Mouse (Mus musculus): ENCODE data around the gene Scamp2. TPM values are rescaled to one million over a fixed set of nuclear protein-coding genes. Genes with fewer than 3 reads are reported as not detected.

Gene Scamp2
- polyA plus RNA-seq, 1 experiment from 2014 or later: 52.8 TPM

DNA sequence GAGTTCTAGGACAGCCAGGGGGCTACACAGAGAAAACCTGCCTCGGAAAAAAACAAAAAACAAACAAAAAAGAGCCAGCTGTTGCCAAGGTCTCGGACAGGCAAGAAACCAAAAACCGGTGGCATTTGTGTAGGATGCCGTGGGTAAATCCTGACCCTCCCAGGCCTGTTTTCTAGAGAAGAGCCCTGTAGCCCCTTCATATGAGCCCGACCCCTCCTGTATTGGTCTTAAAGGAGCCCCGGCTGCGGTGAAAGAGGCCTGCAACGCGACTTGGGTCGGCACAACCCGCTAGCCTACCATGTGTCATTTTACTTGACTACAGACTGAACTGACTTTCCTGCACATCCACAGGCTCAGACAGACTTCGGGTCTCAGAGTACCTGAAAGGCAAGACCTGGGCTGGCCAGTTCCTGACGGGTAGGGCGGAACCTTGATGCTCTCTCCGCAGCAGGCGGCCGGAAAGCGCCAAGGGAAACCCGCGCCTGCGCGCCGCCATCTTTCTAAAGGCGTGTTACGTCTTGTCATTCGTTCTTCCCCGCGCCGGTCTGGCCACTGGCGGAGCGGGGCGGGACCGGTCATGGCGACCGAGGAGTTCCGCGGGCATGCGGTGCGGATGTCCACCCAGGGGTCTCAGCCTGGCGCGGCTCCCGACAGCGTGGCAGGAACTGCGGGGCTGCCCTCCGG is 23.6 kb upstream of the Scamp2 start, which contains the start of gene Fam219b:
TSS of gene Fam219b (plus strand) at position 485 of the 684 bp plus-strand sequence.
- Histone ChIP-seq H3K27me3 (ENCODE audit: poor library complexity, severe bottlenecking) (no peaks in the 10 kb centered on the region), H3K4me3 (peak within 1 kb of the TSS; percentile 85), H3K36me3 (replicated peaks) (peaks cover 64% of the 10 kb centered on the region), H3K27ac (peak within 1 kb of the TSS; percentile 95), H3K4me1 (peaks cover 27% of the 10 kb centered on the region), H3K9me3 (no peaks in the 10 kb centered on the region)
- 3% methylated on average over 45 of the region's 45 CpGs for WGBS
- DNase-seq (ENCODE audit: extremely low spot score, low spot score): peak; percentile 86

DNA sequence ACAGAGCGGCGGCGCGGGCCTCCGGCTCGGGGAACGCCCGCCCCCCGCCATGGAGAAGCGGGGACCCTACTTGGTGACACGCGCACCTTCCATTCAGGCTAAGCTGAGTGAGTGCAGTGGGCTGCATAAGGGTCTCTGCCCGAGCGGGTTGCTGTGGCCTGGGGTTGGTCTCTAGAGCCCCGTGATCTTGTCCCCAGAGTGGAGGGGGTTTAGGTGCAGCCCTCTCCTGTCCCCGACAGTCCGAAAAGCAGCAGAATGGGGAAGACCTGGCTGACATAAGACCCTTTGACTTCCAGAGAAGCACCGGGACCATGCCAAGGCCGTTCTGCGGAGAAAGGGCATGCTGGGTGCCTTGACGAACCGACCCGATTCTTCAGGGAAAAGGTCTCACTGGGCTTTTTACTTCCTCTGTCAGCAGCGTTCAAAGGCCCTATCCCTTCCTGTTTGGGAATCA is 23.0 kb upstream of the Scamp2 start:
- Histone ChIP-seq H3K4me1 (peaks cover 27% of the 10 kb centered on the region), H3K27ac (peak overlapping the region; percentile 95), H3K36me3 (replicated peaks) (peaks cover 64% of the 10 kb centered on the region), H3K4me3 (peak overlapping the region; percentile 85), H3K9me3 (no peaks in the 10 kb centered on the region), H3K27me3 (ENCODE audit: poor library complexity, severe bottlenecking) (no peaks in the 10 kb centered on the region)
- no peak for DNase-seq (ENCODE audit: extremely low spot score, low spot score)
- under 1% methylated on average over 24 of the region's 24 CpGs for WGBS

DNA sequence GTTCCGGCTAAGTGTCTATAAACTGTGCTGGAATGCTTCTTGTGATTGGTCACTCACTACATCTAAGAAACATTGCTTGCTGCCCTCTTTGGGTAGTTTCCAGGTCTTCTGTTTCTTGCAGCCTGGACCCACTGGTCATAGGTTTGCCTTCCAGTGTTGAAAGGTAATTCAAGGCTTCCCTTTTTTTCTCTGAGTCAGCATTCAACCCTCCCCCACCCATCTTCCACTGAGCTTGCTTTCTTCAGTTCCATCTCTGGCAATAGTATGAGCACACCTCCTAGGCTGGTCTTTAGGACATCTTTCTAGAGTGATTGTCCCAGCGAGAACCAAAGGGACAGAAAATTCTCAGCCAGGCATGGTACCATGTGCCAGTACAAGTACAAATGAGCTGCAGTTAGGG is 21.2 kb upstream of the Scamp2 start:
- Histone ChIP-seq H3K36me3 (replicated peaks) (peaks cover 64% of the 10 kb centered on the region), H3K27ac (no peak overlapping the region), H3K4me1 (peaks cover 27% of the 10 kb centered on the region), H3K27me3 (ENCODE audit: poor library complexity, severe bottlenecking) (no peaks in the 10 kb centered on the region), H3K9me3 (no peaks in the 10 kb centered on the region), H3K4me3 (no peak overlapping the region)
- 93% methylated on average over 2 of the region's 2 CpGs for WGBS
- DNase-seq (ENCODE audit: extremely low spot score, low spot score): no peak

DNA sequence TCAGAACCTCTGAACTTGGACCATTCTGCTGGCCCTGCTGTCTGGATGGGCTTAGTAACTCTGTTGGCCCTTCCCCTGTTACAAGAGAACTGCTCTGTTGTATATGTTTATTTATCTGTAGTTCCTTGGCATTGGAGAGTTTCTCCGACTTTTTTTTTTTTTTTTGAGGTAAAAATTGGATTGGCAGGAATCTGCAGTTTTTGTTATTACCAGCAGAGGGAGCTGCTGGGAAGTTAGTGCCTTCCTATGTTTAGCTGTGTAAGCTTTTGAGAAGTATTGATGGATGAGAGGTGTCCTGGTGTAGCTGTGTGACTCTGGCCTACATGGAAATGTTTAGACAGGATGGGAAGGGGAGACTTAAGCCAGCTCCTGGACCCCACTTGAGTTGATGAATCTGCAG is 19.4 kb upstream of the Scamp2 start:
- no peaks in the 10 kb centered on the region for H3K9me3 ChIP-seq
- peaks cover 77% of the 10 kb centered on the region for H3K36me3 ChIP-seq (replicated peaks)
- no peak overlapping the region for H3K27ac ChIP-seq
- no peaks in the 10 kb centered on the region for H3K27me3 ChIP-seq (ENCODE audit: poor library complexity, severe bottlenecking)
- 31% methylated on average over 1 of the region's 1 CpGs for WGBS
- no peak overlapping the region for H3K4me3 ChIP-seq
- H3K4me1 ChIP-seq: peaks cover 27% of the 10 kb centered on the region
- DNase-seq (ENCODE audit: extremely low spot score, low spot score): no peak

DNA sequence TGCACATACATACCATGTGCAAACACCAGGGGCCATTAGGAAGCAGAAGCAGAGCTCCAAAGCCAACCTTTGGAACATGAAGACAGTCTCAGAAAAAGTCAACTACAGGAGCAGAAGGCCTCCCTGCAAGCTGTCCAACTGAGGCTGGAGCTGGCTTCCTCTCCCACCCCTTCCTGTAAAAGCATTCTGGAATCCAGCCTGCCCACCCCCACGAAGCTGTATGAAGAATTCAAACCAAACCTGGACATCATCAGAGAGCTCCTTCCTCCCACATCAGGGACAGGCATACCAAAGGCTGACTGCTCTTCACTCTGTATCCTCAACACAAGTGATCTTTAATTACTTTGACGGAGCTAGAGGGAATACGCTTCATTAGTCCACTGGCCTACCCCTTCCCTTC is 16.8 kb upstream of the Scamp2 start:
- Histone ChIP-seq H3K4me1 (peaks cover 4% of the 10 kb centered on the region), H3K27ac (no peak overlapping the region), H3K4me3 (no peak overlapping the region), H3K27me3 (ENCODE audit: poor library complexity, severe bottlenecking) (no peaks in the 10 kb centered on the region), H3K36me3 (replicated peaks) (peaks cover 98% of the 10 kb centered on the region), H3K9me3 (no peaks in the 10 kb centered on the region)
- 92% methylated on average over 3 of the region's 3 CpGs for WGBS
- no peak for DNase-seq (ENCODE audit: extremely low spot score, low spot score)

DNA sequence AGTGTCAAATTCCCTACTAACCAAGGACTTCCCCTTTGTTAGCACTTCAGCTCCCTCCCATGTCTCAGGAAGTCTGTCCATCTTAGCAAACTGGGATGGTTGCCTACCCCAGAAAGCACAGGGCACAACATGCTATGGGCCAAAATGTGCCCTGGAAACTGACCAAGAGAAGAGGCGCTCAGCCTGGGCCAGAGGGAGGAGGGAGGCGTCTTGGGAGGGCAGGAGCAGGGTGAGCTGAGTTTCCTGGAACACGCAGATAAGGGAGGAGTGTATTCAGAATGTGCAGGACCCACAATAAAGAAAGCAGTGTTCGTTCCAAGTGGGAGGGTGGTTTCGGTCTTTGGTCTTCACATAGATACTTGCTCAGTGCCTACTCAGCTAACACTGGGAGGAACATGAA is 13.5 kb upstream of the Scamp2 start:
- Histone ChIP-seq H3K9me3 (no peaks in the 10 kb centered on the region), H3K36me3 (replicated peaks) (peaks cover 85% of the 10 kb centered on the region), H3K4me1 (peaks cover 8% of the 10 kb centered on the region), H3K27me3 (ENCODE audit: poor library complexity, severe bottlenecking) (no peaks in the 10 kb centered on the region), H3K4me3 (no peak overlapping the region), H3K27ac (no peak overlapping the region)
- no peak for DNase-seq (ENCODE audit: extremely low spot score, low spot score)
- 90% methylated on average over 5 of the region's 5 CpGs for WGBS

DNA sequence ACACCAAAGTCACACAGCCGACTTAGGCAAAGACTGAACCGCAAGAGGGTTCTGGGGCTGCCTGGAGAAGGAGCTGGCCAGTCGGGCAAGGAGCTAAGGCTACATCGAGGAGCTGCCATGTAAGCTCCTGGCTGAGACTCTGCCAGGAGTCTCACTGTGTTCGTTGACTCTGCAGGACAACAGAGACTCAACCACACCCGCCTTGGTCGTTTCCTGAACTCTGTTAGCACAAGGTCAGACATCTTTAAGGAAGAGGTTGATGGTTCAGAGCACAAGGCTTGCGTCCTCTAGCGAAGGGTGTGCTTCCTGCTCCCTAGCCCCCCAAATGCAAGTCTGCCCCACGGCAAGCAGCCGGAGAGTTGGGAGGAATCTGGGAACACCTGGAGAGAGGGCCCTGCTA is 12.9 kb upstream of the Scamp2 start:
- Histone ChIP-seq H3K27me3 (ENCODE audit: poor library complexity, severe bottlenecking) (no peaks in the 10 kb centered on the region), H3K9me3 (no peaks in the 10 kb centered on the region), H3K36me3 (replicated peaks) (peaks cover 79% of the 10 kb centered on the region), H3K27ac (no peak overlapping the region), H3K4me1 (peaks cover 11% of the 10 kb centered on the region), H3K4me3 (no peak overlapping the region)
- WGBS: 93% methylated on average over 11 of the region's 11 CpGs
- no peak for DNase-seq (ENCODE audit: extremely low spot score, low spot score)

DNA sequence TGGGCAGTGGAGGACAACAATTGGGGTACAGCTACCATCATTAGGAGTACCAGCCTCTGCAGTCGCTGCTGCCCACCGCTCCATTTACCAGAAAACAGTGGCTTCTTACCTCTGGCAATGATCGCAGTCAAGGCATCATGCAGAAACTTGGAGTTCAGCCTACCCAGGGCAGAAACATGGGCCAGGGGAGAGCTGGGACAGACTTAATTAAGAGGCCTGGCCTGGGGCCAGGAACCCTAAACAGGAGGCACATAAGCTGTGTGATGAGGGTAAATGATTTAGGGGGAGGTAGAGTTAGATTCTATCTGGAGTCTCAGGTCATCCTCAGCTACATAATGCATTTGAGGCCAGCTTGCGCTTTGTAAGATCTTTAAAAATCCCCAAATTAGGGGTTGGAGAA is 11.6 kb upstream of the Scamp2 start:
- Histone ChIP-seq H3K4me3 (no peak overlapping the region), H3K27ac (no peak overlapping the region), H3K4me1 (peaks cover 20% of the 10 kb centered on the region), H3K36me3 (replicated peaks) (peaks cover 66% of the 10 kb centered on the region), H3K27me3 (ENCODE audit: poor library complexity, severe bottlenecking) (no peaks in the 10 kb centered on the region), H3K9me3 (no peaks in the 10 kb centered on the region)
- no peak for DNase-seq (ENCODE audit: extremely low spot score, low spot score)
- WGBS: 96% methylated on average over 4 of the region's 4 CpGs

DNA sequence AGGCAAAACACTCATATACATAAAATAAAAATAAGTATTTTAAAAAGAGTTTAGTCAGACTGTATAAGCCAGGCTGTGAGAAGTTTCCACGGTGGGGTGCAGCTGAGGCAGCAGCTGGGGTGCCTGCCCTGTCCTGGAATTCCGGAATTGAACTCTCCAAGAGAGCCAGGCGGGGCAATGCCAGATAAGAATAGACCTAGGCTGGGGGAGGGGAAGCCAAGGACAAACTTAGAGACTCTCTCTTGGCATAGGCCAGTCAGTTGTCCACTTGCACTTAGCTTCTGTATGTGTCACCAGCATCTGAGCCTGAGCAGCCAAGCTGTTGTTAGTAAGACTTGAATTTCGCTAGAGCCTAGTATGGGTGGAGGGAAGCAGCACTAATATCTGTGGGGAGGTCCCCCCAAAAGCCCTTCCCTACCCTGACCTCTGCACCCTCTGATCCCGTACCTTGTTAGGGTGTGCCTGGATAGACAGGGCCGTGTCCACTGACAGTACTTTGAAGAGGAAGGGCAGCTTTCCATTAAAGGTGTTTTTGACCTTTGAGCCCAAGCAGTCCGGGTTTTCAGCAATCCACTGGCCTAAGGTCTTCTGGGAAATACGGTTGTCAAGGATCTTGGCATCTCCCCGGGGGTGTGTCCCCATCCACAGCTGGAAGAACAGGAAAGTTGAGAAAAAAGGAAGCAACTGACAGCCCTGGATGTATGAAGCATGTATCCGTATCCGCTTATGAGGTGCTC is 10.4 kb upstream of the Scamp2 start:
- 89% methylated on average over 11 of the region's 11 CpGs for WGBS
- Histone ChIP-seq H3K9me3 (no peaks in the 10 kb centered on the region), H3K36me3 (replicated peaks) (peaks cover 55% of the 10 kb centered on the region), H3K27ac (no peak overlapping the region), H3K4me1 (peaks cover 31% of the 10 kb centered on the region), H3K4me3 (no peak overlapping the region), H3K27me3 (ENCODE audit: poor library complexity, severe bottlenecking) (no peaks in the 10 kb centered on the region)
- no peak for DNase-seq (ENCODE audit: extremely low spot score, low spot score)

DNA sequence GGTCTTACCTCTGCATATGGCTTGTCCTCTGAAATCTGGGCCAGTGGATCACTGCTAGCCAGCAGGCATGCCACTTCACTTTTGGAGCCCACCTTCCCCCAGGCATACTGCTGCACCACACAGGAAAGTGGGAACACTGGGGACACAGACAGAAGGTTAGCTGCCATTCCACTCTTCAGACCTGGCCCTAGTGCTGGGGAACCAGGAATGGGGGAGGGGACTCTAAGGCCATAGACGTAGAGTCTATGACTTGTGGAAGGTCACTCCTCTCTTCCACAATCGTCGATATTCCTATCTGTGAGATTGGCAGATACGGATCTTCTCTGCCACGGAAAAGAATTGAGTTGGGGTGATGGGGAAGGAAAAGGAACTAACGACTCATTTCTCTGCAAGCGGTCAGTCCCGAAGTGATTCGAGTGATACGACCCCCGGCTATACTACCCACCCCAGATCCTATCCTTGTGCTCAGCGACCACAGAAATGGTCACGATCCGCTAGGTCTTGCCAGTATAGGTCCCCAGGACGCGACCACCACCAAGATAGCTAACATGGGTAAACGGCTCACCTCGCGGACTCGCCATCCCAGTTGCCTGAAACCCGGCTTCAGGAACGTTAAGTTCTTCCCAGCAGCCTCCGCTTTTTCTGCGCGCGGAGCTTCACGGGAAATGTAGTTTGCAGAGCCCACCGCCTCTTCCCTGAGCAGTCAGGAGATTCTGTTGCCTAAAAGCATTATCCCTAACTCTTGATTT is 8.4 kb upstream of the Scamp2 start, which contains the start of gene Mpi:
TSS of gene Mpi (minus strand) at position 625 of the 749 bp plus-strand sequence.
- no peaks in the 10 kb centered on the region for H3K27me3 ChIP-seq (ENCODE audit: poor library complexity, severe bottlenecking)
- H3K9me3 ChIP-seq: no peaks in the 10 kb centered on the region
- 1% methylated on average over 28 of the region's 28 CpGs for WGBS
- peaks cover 36% of the 10 kb centered on the region for H3K36me3 ChIP-seq (replicated peaks)
- H3K27ac ChIP-seq: peak within 1 kb of the TSS; percentile 85
- peak; percentile 72 for DNase-seq (ENCODE audit: extremely low spot score, low spot score)
- peak within 1 kb of the TSS; percentile 81 for H3K4me3 ChIP-seq
- peaks cover 31% of the 10 kb centered on the region for H3K4me1 ChIP-seq

DNA sequence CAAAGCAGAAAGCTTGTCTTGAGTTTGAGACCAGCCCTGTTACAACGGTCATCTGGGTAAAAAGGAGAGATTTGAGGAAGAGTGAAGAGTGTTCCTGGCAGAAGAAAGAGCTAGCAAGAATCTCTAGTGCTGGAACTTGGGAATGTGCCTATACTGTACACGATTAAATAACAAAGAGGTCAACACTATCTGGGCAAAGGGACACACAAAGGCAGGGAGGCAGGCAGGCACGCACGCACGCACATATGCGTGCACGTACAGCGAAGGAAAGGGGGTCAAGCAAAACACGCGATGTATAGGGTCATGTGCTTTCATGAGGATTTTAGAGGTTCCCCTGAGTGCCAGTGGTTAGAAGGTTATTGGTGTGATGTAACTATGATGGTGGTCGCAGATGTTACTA is 7.6 kb upstream of the Scamp2 start:
- 68% methylated on average over 11 of the region's 11 CpGs for WGBS
- H3K27ac ChIP-seq: no peak overlapping the region

DNA sequence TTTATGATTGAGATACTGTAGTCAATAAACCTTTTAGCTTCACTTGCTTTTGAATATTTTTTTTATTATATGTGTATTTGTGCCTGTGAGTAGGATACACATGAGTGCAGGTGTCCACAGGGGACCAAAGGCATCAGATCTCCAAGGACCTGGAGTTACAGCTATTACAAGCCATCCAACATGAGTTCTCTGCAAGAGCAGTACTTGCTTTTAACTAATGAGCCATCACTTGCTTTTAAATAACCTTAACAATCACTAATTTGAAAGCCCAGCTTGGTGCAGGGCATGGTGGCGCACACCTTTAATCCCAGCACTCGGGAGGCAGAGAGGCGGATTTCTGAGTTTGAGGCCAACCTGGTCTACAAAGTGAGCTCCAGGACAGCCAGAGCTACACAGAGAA is 6.0 kb upstream of the Scamp2 start:
- WGBS: 48% methylated on average over 3 of the region's 3 CpGs
- Histone ChIP-seq H3K4me1 (peaks cover 31% of the 10 kb centered on the region), H3K27me3 (ENCODE audit: poor library complexity, severe bottlenecking) (no peaks in the 10 kb centered on the region), H3K36me3 (replicated peaks) (peaks cover 11% of the 10 kb centered on the region), H3K9me3 (no peaks in the 10 kb centered on the region), H3K4me3 (no peak overlapping the region), H3K27ac (no peak overlapping the region)
- DNase-seq (ENCODE audit: extremely low spot score, low spot score): no peak

More for the DNA sequence above, 7.6 kb upstream of the Scamp2 start:
- Histone ChIP-seq H3K4me3 (peak overlapping the region; percentile 81; the same call in 1 of the 2 replicates), H3K9me3 (no peaks in the 10 kb centered on the region), H3K4me1 (peaks cover 31% of the 10 kb centered on the region), H3K27me3 (ENCODE audit: poor library complexity, severe bottlenecking) (no peaks in the 10 kb centered on the region), H3K36me3 (replicated peaks) (peaks cover 28% of the 10 kb centered on the region)
- DNase-seq (ENCODE audit: extremely low spot score, low spot score): no peak
